ENCODE assay signal across 13 mouse cellular contexts in genomic region chr16:43592801-43593200, GRCm38 (mm10).
A peak's percentile ranks its signal among the peaks of the same experiment; 100 is the strongest.
DNase-seq lines count a peak whose midpoint lies in the region; ATAC-seq and TF ChIP-seq lines count a peak whose summit lies in the region.
"Had no signal": no experiment of that assay in that cellular context is flagged by ENCODE, and none has a peak within 500 bp of the region (broad histone marks: within the 10 kb centered on the region; RNA-seq: fewer than 3 reads in every experiment).

No protein-coding gene starts in this region.

- peak; percentile 62 for ATAC-seq in frontal cortex, adult (ENCODE audit: low TSS enrichment)
- peak; percentile 60; the same call in 1 of the 2 replicates for ATAC-seq in lung, embryonic 14.5 days (ENCODE audit: insufficient read depth)
- ATAC-seq in Patski, result peak; percentile 42
- peak; percentile 61 for ATAC-seq in megakaryocyte progenitor cell, adult 5-6 weeks (replicated peaks; ENCODE audit: poor library complexity)

- TF ChIP-seq CTCF in lung, embryonic 14.5 days (IDR thresholded peaks at IDR 0.05; ENCODE audit: low read depth), result peak; percentile 57
- TF ChIP-seq CTCF in Patski (IDR thresholded peaks at IDR 0.05), result peak; percentile 48

- H3K9me3 ChIP-seq in lung, embryonic 14.5 days (ENCODE audit: low read depth, low read length), result no peaks in the 10 kb centered on the region
- H3K9me3 ChIP-seq: embryonic facial prominence, embryonic 15.5 days; limb, embryonic 12.5 days; midbrain, embryonic 12.5 days had no signal

- no peaks in the 10 kb centered on the region for H3K4me1 ChIP-seq in lung, embryonic 14.5 days (ENCODE audit: insufficient read depth)

- no peak overlapping the region for H3K4me3 ChIP-seq in lung, embryonic 14.5 days (ENCODE audit: low read depth, low read length)
- H3K4me3 ChIP-seq: embryonic facial prominence, embryonic 15.5 days; limb, embryonic 12.5 days; midbrain, embryonic 12.5 days had no signal

- no peak overlapping the region for H3K9ac ChIP-seq in lung, embryonic 14.5 days
- H3K9ac ChIP-seq: embryonic facial prominence, embryonic 15.5 days; limb, embryonic 12.5 days; midbrain, embryonic 12.5 days had no signal

- H3K27ac ChIP-seq in lung, embryonic 14.5 days (ENCODE audit: low read depth), result no peak overlapping the region
- H3K27ac ChIP-seq: embryonic facial prominence, embryonic 15.5 days; limb, embryonic 12.5 days; midbrain, embryonic 12.5 days had no signal

- 9% methylated on average over 1 of the region's 1 CpGs for WGBS in lung, embryonic 14.5 days

- H3K36me3 ChIP-seq in lung, embryonic 14.5 days (ENCODE audit: insufficient read depth), result no peaks in the 10 kb centered on the region
- H3K36me3 ChIP-seq: embryonic facial prominence, embryonic 15.5 days; limb, embryonic 12.5 days had no signal

- no peaks in the 10 kb centered on the region for H3K27me3 ChIP-seq in lung, embryonic 14.5 days (ENCODE audit: insufficient read depth, low read length)
- H3K27me3 ChIP-seq in Patski, result no peaks in the 10 kb centered on the region
- H3K27me3 ChIP-seq: embryonic facial prominence, embryonic 15.5 days; limb, embryonic 12.5 days; midbrain, embryonic 12.5 days had no signal

- no peak for DNase-seq in frontal cortex, postnatal 25 days (ENCODE audit: low spot score in 2 of 2)
- peak; percentile 73 for DNase-seq in lung, embryonic 14.5 days
- DNase-seq in lung, postnatal 14 days, result no peak
- no peak for DNase-seq in Patski (ENCODE audit: low read depth, low spot score)
- DNase-seq in urinary bladder, postnatal 10 days (ENCODE audit: low spot score), result no peak
- no peak for DNase-seq in adrenal gland, postnatal 36 days
- DNase-seq: kidney, adult 9 months; thymus, adult 2 months had no signal

- H3K4me2 ChIP-seq in lung, embryonic 14.5 days, result no peak overlapping the region
- H3K4me2 ChIP-seq: embryonic facial prominence, embryonic 15.5 days; limb, embryonic 12.5 days; midbrain, embryonic 12.5 days had no signal

- in situ Hi-C loops in Patski (cut with MboI; ENCODE audit: low pct_unique_long_range_greater_than_20kb), result loop anchor here (10.0 to 25.0 kb wide), 2 partner anchors 678 to 756 kb away; no protein-coding TSS in a partner anchor

- CTCF ChIA-PET in Patski (lab: Charles Lee), result interaction anchor here (1.1 to 3.4 kb wide), 3 partner anchors 10 to 53 kb away, joined by 3 to 9 read pairs (median 5); no protein-coding TSS in a partner anchor

- POLR2A ChIA-PET in Patski (lab: Charles Lee), result interaction anchor here (0.6 kb wide), 1 partner anchor 50 kb away, joined by 3 read pairs; no protein-coding TSS in a partner anchor
